Mouse (Mus musculus): ENCODE results near the gene Arfip2. TPM values are rescaled to one million over a fixed set of nuclear protein-coding genes. Genes with fewer than 3 reads are reported as not detected.

The Arfip2 gene
- polyA plus RNA-seq (2014; fragmentation: Nextera tagmentation; extraction: Ambion mirVana), result 72.6 and 80.0 TPM in 2 replicates

DNA sequence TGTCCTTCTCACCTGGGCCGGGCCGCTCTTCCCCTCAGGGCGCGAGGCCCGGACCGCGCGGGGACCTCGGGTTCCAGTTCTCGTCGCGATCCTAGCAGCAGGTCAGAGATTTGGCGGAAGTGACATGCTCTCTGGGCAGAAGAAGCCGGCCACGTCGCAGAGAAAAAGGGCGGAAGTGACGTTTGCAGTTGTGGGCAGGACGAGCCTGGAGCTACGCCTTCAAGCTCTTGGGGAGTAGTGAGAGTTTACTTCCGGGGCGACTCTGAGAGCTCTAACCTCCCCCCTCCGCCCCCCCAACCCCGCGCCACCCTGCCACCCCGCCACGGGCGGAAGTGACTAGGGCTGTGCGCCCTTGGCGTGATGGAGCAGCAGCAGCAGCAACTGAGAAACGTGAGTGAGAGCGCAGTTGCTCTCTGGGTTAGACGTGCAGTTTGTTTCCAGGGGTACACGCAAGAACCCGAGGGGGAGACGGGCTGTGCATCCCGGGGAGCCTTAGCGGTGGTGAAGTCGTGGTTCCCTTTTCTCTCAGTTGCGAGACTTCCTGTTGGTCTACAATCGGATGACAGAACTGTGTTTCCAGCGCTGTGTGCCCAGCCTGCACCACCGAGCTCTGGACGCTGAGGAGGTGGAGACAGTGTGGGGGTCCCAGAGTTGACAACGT is at the start of gene Arfip2, which contains the start of gene Gm45799:
Gene Arfip2 (minus strand): TSS at position 184 of the 661 bp plus-strand sequence.
Gene Gm45799 (plus strand): TSS at position 320 of the 661 bp plus-strand sequence.
- Histone ChIP-seq H3K36me3 (ENCODE audit: control insufficient read depth, insufficient read depth, low read length) (peaks cover 7% of the 10 kb centered on the region), H3K4me3 (ENCODE audit: low read depth, low read length) (peak within 1 kb of the TSS; percentile 76), H3K27ac (replicated peaks; ENCODE audit: low read depth, low read length) (peak within 1 kb of the TSS; percentile 59), H3K9ac (ENCODE audit: low read length) (peak within 1 kb of the TSS; percentile 73), H3K4me2 (ENCODE audit: low read depth, severe bottlenecking) (peak within 1 kb of the TSS; percentile 88), H3K9me3 (ENCODE audit: control insufficient read depth, low read length) (no peaks in the 10 kb centered on the region), H3K4me1 (ENCODE audit: control insufficient read depth, insufficient read depth, low read length) (peaks cover 8% of the 10 kb centered on the region), H3K27me3 (ENCODE audit: control insufficient read depth, insufficient read depth, low read length) (no peaks in the 10 kb centered on the region)
- ATAC-seq (ENCODE audit: insufficient number of reproducible peaks, low FRiP score, low TSS enrichment, low read depth) (peak; percentile 96), DNase-seq (ENCODE audit: low spot score) (peak; percentile 96)
- WGBS, result under 1% methylated on average over 44 of the region's 45 CpGs

DNA sequence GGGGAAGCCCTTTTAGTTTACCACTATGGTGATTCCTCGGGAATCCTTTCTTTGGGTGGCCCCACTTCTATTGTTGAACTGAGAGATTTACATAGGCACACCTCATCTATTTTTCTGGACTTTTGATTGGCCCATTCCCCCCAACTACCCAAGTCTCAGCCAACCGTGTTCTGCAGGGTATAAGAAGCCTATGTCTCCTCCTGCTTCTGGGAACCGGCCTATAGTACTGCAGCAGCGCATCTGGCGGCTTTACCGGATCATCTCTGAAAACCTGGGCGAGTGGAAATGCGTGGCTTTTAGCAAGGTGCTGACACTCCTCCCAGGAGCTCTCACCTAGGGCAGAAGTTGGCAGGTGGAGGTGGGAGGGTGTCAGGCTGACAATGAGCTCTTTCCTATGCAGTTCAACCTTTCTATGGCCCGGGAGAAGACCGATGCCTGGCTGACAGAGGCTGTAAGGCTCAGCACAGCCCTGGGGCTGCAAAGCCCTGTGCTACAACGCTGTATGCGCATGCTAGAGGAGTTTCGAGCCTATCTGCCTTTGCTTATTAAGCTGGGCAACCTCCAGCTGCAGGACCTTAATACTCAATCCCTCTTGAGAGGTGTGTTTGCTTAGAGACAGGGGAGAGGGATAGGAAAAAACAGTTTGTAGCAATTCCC is 45.5 kb upstream of the Arfip2 start:
- Histone ChIP-seq H3K9me3 (ENCODE audit: control insufficient read depth, low read length) (no peaks in the 10 kb centered on the region), H3K36me3 (ENCODE audit: control insufficient read depth, insufficient read depth, low read length) (no peaks in the 10 kb centered on the region), H3K27ac (replicated peaks; ENCODE audit: low read depth, low read length) (no peak overlapping the region), H3K27me3 (ENCODE audit: control insufficient read depth, insufficient read depth, low read length) (no peaks in the 10 kb centered on the region), H3K4me2 (ENCODE audit: low read depth, severe bottlenecking) (no peak overlapping the region), H3K9ac (ENCODE audit: low read length) (no peak overlapping the region), H3K4me3 (ENCODE audit: low read depth, low read length) (no peak overlapping the region), H3K4me1 (ENCODE audit: control insufficient read depth, insufficient read depth, low read length) (no peaks in the 10 kb centered on the region)
- DNase-seq (ENCODE audit: low spot score) (peak; percentile 24), ATAC-seq (ENCODE audit: insufficient number of reproducible peaks, low FRiP score, low TSS enrichment, low read depth) (no peak; the same call in 1 of the 2 replicates)
- WGBS, result 15% methylated on average over 13 of the region's 13 CpGs

DNA sequence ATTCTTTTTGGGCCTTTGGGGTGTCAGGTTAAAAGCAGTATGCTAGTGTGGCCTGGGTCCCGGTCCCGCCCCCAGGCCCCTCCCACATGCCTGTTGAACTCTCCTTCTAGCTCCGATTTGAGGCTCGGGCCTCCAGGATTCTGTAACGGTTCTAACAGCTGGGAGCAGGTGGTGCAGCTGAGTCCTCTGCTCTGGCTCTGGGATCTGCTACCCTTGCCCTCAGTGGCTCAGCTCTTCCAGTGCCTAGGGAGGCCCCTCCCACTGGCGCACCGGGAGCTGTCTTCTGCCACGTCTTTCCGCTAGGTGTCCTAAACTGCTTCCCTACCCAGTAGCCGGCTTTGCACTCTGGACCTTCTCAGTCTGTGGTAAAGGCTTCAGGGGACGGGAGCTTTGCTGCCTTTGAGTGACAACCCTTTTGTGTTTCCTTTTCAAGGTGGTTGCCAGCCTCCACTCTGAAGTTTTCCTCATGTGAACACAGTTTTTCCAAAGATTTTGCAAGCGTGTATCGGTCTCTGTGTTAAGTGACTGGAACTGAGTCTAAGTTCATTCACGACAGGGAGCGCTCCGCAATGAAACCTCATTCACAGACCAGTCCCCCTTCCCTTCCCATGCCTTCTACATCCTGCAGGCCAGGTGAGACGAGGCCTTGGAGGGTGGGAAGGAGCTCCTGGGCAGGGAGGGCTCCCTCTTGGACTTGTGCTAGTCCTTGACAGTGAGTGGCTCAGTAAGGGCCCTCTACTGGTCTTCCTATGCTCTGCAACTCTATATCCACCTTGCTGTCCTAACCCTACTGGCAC is 10.6 kb upstream of the Arfip2 start, which contains the start of gene Dnhd1:
Gene Dnhd1 (plus strand): TSS at position 189 of the 797 bp plus-strand sequence.
- peak; percentile 79 for DNase-seq (ENCODE audit: low spot score)

DNA sequence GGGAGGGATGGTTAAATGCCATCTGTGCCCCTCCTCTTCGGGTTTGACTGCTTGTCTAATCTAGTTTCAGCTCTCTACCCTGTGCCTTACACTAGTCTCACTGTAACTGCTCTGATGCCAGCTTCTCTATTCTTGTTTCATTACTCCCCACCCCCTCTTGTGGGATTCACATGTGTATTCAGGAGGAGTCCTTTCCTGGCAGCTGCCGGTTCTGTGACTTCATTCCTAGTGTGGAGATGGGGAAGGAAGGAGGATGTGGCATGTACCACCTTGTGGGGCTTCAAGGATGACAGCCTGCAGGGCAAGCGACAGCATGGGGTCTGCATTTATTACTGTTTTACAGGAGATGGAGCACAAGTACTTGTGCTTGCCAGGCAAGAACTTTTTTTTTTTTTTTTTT is 1.7 kb upstream of the Arfip2 start:
- WGBS, result 75% methylated on average over 3 of the region's 3 CpGs
- no peaks in the 10 kb centered on the region for H3K9me3 ChIP-seq (ENCODE audit: control insufficient read depth, low read length)
- H3K27ac ChIP-seq (replicated peaks; ENCODE audit: low read depth, low read length), result no peak overlapping the region
- DNase-seq (ENCODE audit: low spot score) (peak; percentile 19), ATAC-seq (ENCODE audit: insufficient number of reproducible peaks, low FRiP score, low TSS enrichment, low read depth) (no peak)
- no peaks in the 10 kb centered on the region for H3K27me3 ChIP-seq (ENCODE audit: control insufficient read depth, insufficient read depth, low read length)
- no peak overlapping the region for H3K9ac ChIP-seq (ENCODE audit: low read length)
- peaks cover 5% of the 10 kb centered on the region for H3K36me3 ChIP-seq (ENCODE audit: control insufficient read depth, insufficient read depth, low read length)
- H3K4me1 ChIP-seq (ENCODE audit: control insufficient read depth, insufficient read depth, low read length), result peaks cover 8% of the 10 kb centered on the region
- no peak overlapping the region for H3K4me3 ChIP-seq (ENCODE audit: low read depth, low read length)
- no peak overlapping the region for H3K4me2 ChIP-seq (ENCODE audit: low read depth, severe bottlenecking)

More for the DNA sequence above, 10.6 kb upstream of the Arfip2 start, which contains the start of gene Dnhd1:
- peak; percentile 92 for ATAC-seq (ENCODE audit: insufficient number of reproducible peaks, low FRiP score, low TSS enrichment, low read depth)
- Histone ChIP-seq H3K27ac (replicated peaks; ENCODE audit: low read depth, low read length) (0 out of 2 replicates have a peak within 1 kb of the TSS, but pooled peaks have one; percentile 30), H3K27me3 (ENCODE audit: control insufficient read depth, insufficient read depth, low read length) (no peaks in the 10 kb centered on the region), H3K4me1 (ENCODE audit: control insufficient read depth, insufficient read depth, low read length) (no peaks in the 10 kb centered on the region), H3K4me2 (ENCODE audit: low read depth, severe bottlenecking) (peak within 1 kb of the TSS; percentile 30), H3K4me3 (ENCODE audit: low read depth, low read length) (peak within 1 kb of the TSS; percentile 26), H3K9ac (ENCODE audit: low read length) (peak within 1 kb of the TSS; percentile 34), H3K36me3 (ENCODE audit: control insufficient read depth, insufficient read depth, low read length) (no peaks in the 10 kb centered on the region), H3K9me3 (ENCODE audit: control insufficient read depth, low read length) (no peaks in the 10 kb centered on the region)
- 4% methylated on average over 17 of the region's 17 CpGs for WGBS

DNA sequence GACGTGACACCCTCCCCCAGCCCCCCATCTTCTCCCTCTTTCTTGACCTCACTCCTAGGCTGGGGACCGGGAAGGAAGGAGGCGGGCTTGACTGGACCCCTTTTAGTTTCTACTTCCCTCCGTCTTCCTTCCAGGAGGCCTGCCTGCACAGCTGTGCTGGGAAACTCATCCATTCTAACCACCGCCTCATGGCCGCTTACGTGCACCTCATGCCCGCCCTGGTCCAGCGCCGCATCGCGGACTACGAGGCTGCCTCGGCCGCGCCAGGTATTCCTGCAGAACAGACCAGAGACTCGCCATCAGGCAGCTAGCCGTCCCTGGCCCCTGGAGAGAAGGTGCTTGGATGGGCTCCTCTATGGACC is 659 bp upstream of the Arfip2 start:
- Histone ChIP-seq H3K27ac (replicated peaks; ENCODE audit: low read depth, low read length) (peak overlapping the region; percentile 59), H3K9ac (ENCODE audit: low read length) (peak overlapping the region; percentile 71), H3K4me1 (ENCODE audit: control insufficient read depth, insufficient read depth, low read length) (peaks cover 8% of the 10 kb centered on the region), H3K27me3 (ENCODE audit: control insufficient read depth, insufficient read depth, low read length) (no peaks in the 10 kb centered on the region), H3K4me2 (ENCODE audit: low read depth, severe bottlenecking) (peak overlapping the region; percentile 88), H3K4me3 (ENCODE audit: low read depth, low read length) (peak overlapping the region; percentile 76), H3K9me3 (ENCODE audit: control insufficient read depth, low read length) (no peaks in the 10 kb centered on the region), H3K36me3 (ENCODE audit: control insufficient read depth, insufficient read depth, low read length) (peaks cover 7% of the 10 kb centered on the region)
- DNase-seq (ENCODE audit: low spot score), result no peak
- 0% methylated on average over 16 of the region's 18 CpGs for WGBS
- peak; percentile 20 for ATAC-seq (ENCODE audit: insufficient number of reproducible peaks, low FRiP score, low TSS enrichment, low read depth)

DNA sequence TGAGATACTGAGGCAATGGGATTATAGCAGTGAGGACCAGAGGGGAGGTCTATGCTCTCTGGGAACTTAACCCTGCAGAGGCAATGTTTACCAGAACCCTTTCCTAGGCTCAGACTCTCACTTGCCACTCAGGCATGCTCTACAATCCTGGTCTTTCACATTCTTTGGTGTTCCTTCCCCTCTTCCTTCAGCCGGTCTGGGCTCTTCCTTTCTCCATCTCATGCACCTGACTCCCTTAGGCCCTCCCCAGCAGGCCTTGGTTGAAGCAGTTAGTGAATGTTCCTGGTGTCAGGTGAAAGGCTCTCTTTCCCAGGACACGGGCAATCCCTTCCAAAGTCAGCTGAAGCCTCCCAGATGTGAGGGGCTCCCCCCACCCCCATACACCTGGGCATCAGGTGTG is 460 bp downstream of the Arfip2 start, which contains the start of gene Timm10b:
Gene Timm10b (plus strand): TSS at position 301 of the 400 bp plus-strand sequence.
- peak within 1 kb of the TSS; percentile 88 for H3K4me2 ChIP-seq (ENCODE audit: low read depth, severe bottlenecking)
- ATAC-seq (ENCODE audit: insufficient number of reproducible peaks, low FRiP score, low TSS enrichment, low read depth), result no peak; the same call in 1 of the 2 replicates
- H3K36me3 ChIP-seq (ENCODE audit: control insufficient read depth, insufficient read depth, low read length), result peaks cover 7% of the 10 kb centered on the region
- H3K4me1 ChIP-seq (ENCODE audit: control insufficient read depth, insufficient read depth, low read length), result peaks cover 8% of the 10 kb centered on the region
- no peaks in the 10 kb centered on the region for H3K27me3 ChIP-seq (ENCODE audit: control insufficient read depth, insufficient read depth, low read length)
- 7% methylated on average over 2 of the region's 2 CpGs for WGBS
- peak within 1 kb of the TSS; percentile 59 for H3K27ac ChIP-seq (replicated peaks; ENCODE audit: low read depth, low read length)
- H3K4me3 ChIP-seq (ENCODE audit: low read depth, low read length), result peak within 1 kb of the TSS; percentile 76
- H3K9me3 ChIP-seq (ENCODE audit: control insufficient read depth, low read length), result no peaks in the 10 kb centered on the region
- no peak for DNase-seq (ENCODE audit: low spot score)
- H3K9ac ChIP-seq (ENCODE audit: low read length), result peak within 1 kb of the TSS; percentile 73

DNA sequence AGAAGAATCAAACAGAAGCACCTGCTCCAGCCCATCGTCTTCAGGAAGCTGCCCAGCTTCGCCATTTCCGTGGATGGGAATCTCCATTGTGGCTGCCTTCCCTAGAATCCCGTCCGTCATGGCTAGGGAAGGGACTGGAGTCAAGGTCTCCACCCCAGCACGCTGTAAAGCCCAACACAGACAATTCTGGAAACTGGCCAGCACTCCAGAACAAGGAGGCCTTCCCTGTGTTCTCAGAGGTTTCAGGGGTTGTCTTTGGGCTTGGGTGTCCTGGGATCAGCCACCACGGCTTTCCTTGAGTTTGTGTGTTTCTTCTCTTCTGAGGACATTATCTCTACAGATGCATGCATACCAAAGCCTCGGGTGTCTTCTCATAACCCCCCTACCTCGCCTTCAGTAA is 912 bp downstream of the Arfip2 start:
- peak overlapping the region; percentile 88 for H3K4me2 ChIP-seq (ENCODE audit: low read depth, severe bottlenecking)
- H3K9ac ChIP-seq (ENCODE audit: low read length), result peak overlapping the region; percentile 73
- WGBS, result 82% methylated on average over 9 of the region's 9 CpGs
- H3K36me3 ChIP-seq (ENCODE audit: control insufficient read depth, insufficient read depth, low read length), result peaks cover 7% of the 10 kb centered on the region
- no peaks in the 10 kb centered on the region for H3K9me3 ChIP-seq (ENCODE audit: control insufficient read depth, low read length)
- H3K4me1 ChIP-seq (ENCODE audit: control insufficient read depth, insufficient read depth, low read length), result peaks cover 10% of the 10 kb centered on the region
- peak overlapping the region; percentile 76 for H3K4me3 ChIP-seq (ENCODE audit: low read depth, low read length)
- no peaks in the 10 kb centered on the region for H3K27me3 ChIP-seq (ENCODE audit: control insufficient read depth, insufficient read depth, low read length)
- DNase-seq (ENCODE audit: low spot score) (no peak), ATAC-seq (ENCODE audit: insufficient number of reproducible peaks, low FRiP score, low TSS enrichment, low read depth) (no peak)
- no peak overlapping the region for H3K27ac ChIP-seq (replicated peaks; ENCODE audit: low read depth, low read length)

DNA sequence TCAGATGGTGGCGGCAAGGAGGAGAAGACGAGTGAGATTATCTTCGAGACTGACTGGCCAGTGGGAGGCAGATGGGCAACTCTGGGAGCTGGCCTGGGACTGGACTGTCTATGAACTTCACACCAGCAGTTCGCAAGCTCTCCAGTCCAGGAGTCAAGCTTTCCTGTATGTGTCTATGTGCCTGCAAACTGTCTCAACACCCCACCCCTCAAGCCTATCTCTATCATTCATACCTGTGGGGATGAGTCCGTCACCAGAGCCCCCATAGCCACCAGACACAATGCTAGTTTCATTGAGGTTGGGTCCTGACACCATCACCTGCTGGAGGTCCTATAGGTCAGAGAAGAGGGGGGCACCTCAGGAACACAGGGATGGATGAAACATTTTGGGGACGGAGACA is 1.4 kb downstream of the Arfip2 start:
- Histone ChIP-seq H3K4me1 (ENCODE audit: control insufficient read depth, insufficient read depth, low read length) (peaks cover 12% of the 10 kb centered on the region), H3K9me3 (ENCODE audit: control insufficient read depth, low read length) (no peaks in the 10 kb centered on the region), H3K27ac (replicated peaks; ENCODE audit: low read depth, low read length) (no peak overlapping the region), H3K36me3 (ENCODE audit: control insufficient read depth, insufficient read depth, low read length) (peaks cover 7% of the 10 kb centered on the region), H3K27me3 (ENCODE audit: control insufficient read depth, insufficient read depth, low read length) (no peaks in the 10 kb centered on the region), H3K9ac (ENCODE audit: low read length) (no peak overlapping the region), H3K4me3 (ENCODE audit: low read depth, low read length) (no peak overlapping the region), H3K4me2 (ENCODE audit: low read depth, severe bottlenecking) (no peak overlapping the region)
- 94% methylated on average over 6 of the region's 6 CpGs for WGBS
- DNase-seq (ENCODE audit: low spot score) (no peak), ATAC-seq (ENCODE audit: insufficient number of reproducible peaks, low FRiP score, low TSS enrichment, low read depth) (no peak)

Measured in limb, embryonic 11.5 days (tissue).